Mouse (Mus musculus): ENCODE measurements around the gene Usf3.

Usf3 gene

GRCm38 (mm10) chr16:44238835-44239263, 65.8 kb downstream of the Usf3 start:
- DNase-seq (ENCODE audit: low spot score in 2 of 2): no peak

GRCm38 (mm10) chr16:44240406-44240805, 67.4 kb downstream of the Usf3 start:
- no peak for DNase-seq (ENCODE audit: low spot score in 2 of 2)

- peak; percentile 52 to 73 for DNase-seq (ENCODE audit: low spot score in 2 of 2)
These were observed 69.6 kb downstream of the Usf3 start for GRCm38 (mm10) chr16:44242633-44243032.

DNA sequence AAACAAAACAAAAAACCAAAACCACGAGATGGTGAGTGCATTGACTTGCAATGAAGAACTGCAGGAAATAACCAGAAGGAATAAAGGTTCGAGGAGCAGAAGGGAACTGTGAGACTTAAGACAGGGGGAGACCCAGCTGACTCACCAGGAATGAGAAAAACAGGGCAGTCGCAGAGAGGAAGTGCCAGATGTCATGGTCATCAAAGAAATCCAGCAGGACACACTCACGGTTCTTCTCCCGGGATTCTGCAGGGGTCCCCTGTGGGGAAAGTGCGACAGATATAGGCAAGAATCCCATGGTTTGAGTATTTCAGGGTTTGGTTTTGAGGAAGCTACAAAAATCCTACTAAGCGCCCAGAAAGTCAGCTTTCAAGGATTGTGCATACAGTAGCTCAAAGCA, 70.3 kb downstream of the Usf3 start:
- DNase-seq (ENCODE audit: low spot score in 2 of 2): no peak

DNA sequence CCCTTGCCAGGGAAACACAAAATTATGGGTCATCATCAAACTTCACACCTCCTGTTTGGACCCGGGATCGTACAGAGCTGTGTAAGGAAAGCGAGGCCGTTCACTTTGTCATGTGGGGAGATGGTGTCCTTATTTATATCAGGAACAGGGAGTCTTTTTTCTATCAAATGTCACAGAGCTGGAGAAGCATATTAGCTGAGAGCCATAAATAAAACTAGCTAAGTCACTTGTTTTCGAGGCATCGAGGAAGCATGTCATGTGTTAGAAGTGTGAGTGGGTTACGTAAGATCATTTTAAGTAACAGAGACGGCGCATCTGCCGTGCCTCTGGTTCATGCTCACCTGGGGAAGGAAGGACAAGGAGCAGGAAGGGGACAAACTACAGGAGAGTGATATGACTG, 76.9 kb downstream of the Usf3 start:
- DNase-seq (ENCODE audit: low spot score in 2 of 2): no peak

GRCm38 (mm10) chr16:44252735-44253134, 79.7 kb downstream of the Usf3 start:
- DNase-seq (ENCODE audit: low spot score in 2 of 2): no peak

- no peak for DNase-seq (ENCODE audit: low spot score in 2 of 2)
These were observed 81.0 kb downstream of the Usf3 start for GRCm38 (mm10) chr16:44253797-44254634.

- DNase-seq (ENCODE audit: low spot score in 2 of 2): peak in 1 of 2 experiments; percentile 26
These were observed 81.7 kb downstream of the Usf3 start for GRCm38 (mm10) chr16:44254698-44255097.

- no peak for DNase-seq (ENCODE audit: low spot score in 2 of 2)
These were observed 84.4 kb downstream of the Usf3 start for GRCm38 (mm10) chr16:44257476-44257875.

- DNase-seq (ENCODE audit: low spot score in 2 of 2): no peak
These were observed 91.9 kb downstream of the Usf3 start for GRCm38 (mm10) chr16:44264916-44265315.

DNA sequence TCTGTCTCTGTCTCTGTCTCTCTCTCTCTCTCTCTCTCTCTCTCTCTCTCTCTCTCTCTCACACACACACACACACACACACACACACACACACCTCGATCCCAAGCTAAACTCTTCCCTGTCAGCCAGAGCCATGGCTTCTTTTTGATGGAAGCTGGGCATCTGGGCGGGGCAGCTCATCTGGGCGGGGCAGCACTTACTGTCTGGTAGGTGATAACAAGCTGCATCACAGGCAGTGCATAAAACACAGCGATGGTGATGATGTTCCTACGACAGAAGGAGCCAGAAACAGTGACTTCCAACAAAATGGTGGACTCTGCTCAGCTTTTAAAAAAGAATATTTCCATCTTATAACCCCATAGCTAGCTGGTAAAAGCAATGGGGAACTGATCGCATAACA, 92.5 kb downstream of the Usf3 start:
- no peak for DNase-seq (ENCODE audit: low spot score in 2 of 2)

DNA sequence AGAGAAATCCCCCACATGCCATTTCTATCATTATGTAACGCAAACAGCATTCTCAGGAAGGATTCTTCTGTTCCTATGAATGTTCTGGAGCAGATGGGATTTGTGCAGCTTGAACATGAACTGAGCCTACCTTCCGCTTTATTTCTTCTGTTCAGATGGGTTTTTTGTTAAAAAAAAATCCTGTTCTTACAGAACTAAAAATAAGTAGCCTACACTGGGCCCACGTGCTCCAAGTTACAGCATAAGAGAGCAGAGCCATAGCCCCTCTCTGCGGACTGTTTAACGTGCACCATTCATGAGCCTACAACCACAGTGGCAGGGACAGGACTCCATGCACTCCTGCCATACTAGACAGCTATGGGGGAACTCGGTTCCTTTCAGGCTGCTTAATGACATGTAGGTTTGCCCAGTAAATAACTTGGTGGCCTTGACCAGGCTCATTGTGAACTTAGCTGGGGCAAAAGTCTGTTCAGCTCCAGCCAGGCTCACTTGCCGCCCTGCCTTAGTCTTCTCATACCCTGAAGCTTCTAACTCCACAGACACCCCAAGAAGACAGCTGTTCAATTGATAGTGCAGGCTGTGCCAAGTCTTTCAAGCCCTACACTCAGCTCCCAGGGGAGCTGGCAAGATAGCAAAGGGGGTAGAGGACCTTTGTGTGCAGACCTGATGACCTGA, 95.6 kb downstream of the Usf3 start:
- peak in 1 of 2 experiments; percentile 14 for DNase-seq (ENCODE audit: low spot score in 2 of 2)

DNA sequence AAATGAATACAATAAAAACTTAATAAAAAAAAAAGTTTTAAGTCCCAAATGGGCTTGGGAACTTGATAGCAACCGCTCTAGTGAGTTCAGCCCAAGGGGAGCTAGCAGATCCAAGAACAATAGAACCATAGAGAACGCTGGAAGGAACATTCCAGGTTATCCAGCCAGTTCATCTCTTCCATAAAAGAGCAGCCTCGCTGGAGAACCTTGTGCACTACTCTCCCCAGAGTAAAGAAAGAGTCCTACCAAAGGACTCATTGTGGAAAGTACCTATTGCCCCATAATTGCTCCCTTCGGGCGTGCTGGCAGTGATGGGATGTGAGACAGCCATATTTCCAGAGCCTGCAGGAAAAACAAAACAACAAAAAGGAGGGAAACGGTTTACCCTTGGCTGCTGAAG, 96.5 kb downstream of the Usf3 start:
- no peak for DNase-seq (ENCODE audit: low spot score in 2 of 2)

DNA sequence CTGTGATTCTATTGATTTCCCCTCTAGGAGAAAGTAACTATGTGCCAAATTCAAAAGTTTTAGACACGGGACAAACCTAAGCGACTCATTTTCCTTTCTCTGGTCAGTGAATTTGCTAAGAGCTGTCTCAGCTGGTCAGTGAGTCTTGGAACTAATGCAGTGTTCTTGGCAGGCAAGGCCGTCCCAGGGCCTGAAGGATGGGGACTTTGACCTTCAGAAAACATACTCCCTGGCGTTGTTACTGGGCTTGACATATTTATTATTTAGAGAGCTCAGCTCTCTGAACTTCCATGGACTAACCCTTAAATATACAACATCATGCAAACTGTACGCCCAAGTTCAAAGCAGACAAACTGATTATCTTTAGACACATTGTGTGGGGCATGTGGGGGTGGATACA, 97.6 kb downstream of the Usf3 start:
- no peak for DNase-seq (ENCODE audit: low spot score in 2 of 2)

- DNase-seq (ENCODE audit: low spot score in 2 of 2): no peak
These were observed 98.5 kb downstream of the Usf3 start for GRCm38 (mm10) chr16:44271371-44272038.
